Mouse (Mus musculus) lung, postnatal 0 days (tissue): ENCODE measurements around the gene Lin7c. TPM values are rescaled to one million over a fixed set of nuclear protein-coding genes. Genes with fewer than 3 reads are reported as not detected.
"Not testable (repeated sequence)": the region's sequence is repeated elsewhere in the genome, so short reads cannot be mapped to it uniquely, and the experiment has no call there.

Experiments used
- ATAC-seq: fragments of 200-750 bp; cut with Nextera tagmentation; 2 replicates; pipeline ENCODE4 v1.8.0; 2017; ENCODE audit warnings: moderate library complexity
- DNase-seq: peaks from one replicate; pipeline ENCODE4 v3.0.0-alpha.2; 2016; ENCODE audit warnings: low spot score
- H3K27ac ChIP-seq: fragments of 300-500 bp; sonication (generic); 2 replicates; pipeline ENCODE4 v1.5.1; 2014; ENCODE audit warnings: antibody characterized with exemption, mild to moderate bottlenecking, low read length, mixed read lengths
- H3K27me3 ChIP-seq: fragments of 300-500 bp; sonication (generic); replicated peaks from 2 replicates; pipeline ENCODE4 v1.6.1; 2014; ENCODE audit warnings: low read length, mixed read lengths; ENCODE audit not compliant: insufficient read depth
- H3K36me3 ChIP-seq: fragments of 300-500 bp; sonication (generic); 2 replicates; pipeline ENCODE4 v1.6.1; 2014; ENCODE audit warnings: low read length, mixed read lengths; ENCODE audit not compliant: insufficient read depth
- H3K4me1 ChIP-seq: fragments of 300-500 bp; sonication (generic); 2 replicates; pipeline ENCODE4 v1.6.1; 2014; ENCODE audit warnings: antibody characterized with exemption, low read depth, low read length, mixed read lengths; ENCODE audit not compliant: insufficient read depth
- H3K4me2 ChIP-seq: fragments of 300-500 bp; sonication (generic); replicated peaks from 2 replicates; pipeline ENCODE4 v1.6.1; 2014; ENCODE audit warnings: low read depth, mild to moderate bottlenecking, low read length, moderate library complexity, mixed read lengths
- H3K4me3 ChIP-seq: fragments of 300-500 bp; sonication (generic); 2 replicates; pipeline ENCODE4 v1.5.1; 2014; ENCODE audit warnings: low read depth, low read length
- H3K9ac ChIP-seq: fragments of 300-500 bp; sonication (generic); replicated peaks from 2 replicates; pipeline ENCODE4 v1.6.1; 2014; ENCODE audit warnings: low read depth, mild to moderate bottlenecking
- H3K9me3 ChIP-seq: fragments of 300-500 bp; sonication (generic); 2 replicates; pipeline ENCODE4 v1.6.1; 2016; ENCODE audit warnings: low read length, mixed read lengths
- CTCF ChIP-seq: IDR thresholded peaks from 2 replicates; pipeline ENCODE4 v1.5.1; 2016; ENCODE audit warnings: antibody characterized with exemption, mild to moderate bottlenecking
- EP300 ChIP-seq: IDR thresholded peaks from 2 replicates; pipeline ENCODE4 v1.6.1; 2016; ENCODE audit warnings: antibody characterized with exemption, mild to moderate bottlenecking, control low read depth
- whole genome bisulfite sequencing: fragments of 180-500 bp; shearing (Covaris S2); extraction: QIAGEN DNeasy Blood & Tissue Kit; methylation state at CpG from one replicate; pipeline ENCODE4 v1.1.7; 2014; 5-methylcytosine and 5-hydroxymethylcytosine counted together
- polyA plus RNA-seq: library from polyadenylated mRNA; unstranded; fragments of >200 nt; fragmentation: Nextera tagmentation; extraction: Ambion mirVana; gene quantifications from 2 replicates; pipeline ENCODE4 v1.2.1, GENCODE M21; 2015

The Lin7c gene
- polyA plus RNA-seq = 39.1 and 45.0 TPM in 2 replicates

DNA sequence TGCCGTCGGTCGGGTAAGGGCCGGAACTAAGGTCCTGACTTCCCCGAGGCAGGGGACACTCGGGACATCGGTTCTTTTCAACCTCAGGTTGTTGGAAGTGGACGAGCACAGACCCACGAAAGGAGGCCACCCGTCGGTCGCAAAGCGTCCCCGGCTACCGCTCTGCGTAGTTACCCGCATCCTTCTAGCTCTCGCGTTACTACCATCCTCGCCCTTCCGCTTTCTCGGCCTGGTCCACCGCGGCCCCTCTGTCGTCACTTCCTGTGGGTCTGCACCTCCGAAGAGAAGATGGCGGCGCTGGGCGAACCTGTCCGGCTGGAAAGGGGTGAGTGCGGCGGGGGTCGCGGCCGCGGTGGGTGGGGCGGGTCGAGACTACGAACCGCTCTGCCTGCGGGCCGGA lies at the start of gene Lin7c:
Gene Lin7c, plus strand, starts transcription at position 257 of the 400 bp plus-strand sequence.
- peak within 1 kb of the TSS; percentile 86 for H3K9ac ChIP-seq
- H3K4me2 ChIP-seq = peak within 1 kb of the TSS; percentile 70
- H3K4me1 ChIP-seq = peaks cover 11% of the 10 kb centered on the region; the same call in 1 of the 2 replicates
- 1% methylated on average over 41 of the region's 42 CpGs for WGBS
- DNase-seq (peak; percentile 99), ATAC-seq (peak; percentile 100)
- no peaks in the 10 kb centered on the region for H3K9me3 ChIP-seq
- 0 out of 2 replicates have a peak, but pooled peaks have one; percentile 8 for TF ChIP-seq CTCF
- no peak for TF ChIP-seq EP300
- H3K36me3 ChIP-seq = peaks cover 14% of the 10 kb centered on the region; the same call in 1 of the 2 replicates
- H3K27me3 ChIP-seq = no peaks in the 10 kb centered on the region
- peak within 1 kb of the TSS; percentile 93 for H3K27ac ChIP-seq
- H3K4me3 ChIP-seq = peak within 1 kb of the TSS; percentile 96

- Histone ChIP-seq H3K27me3 (no peaks in the 10 kb centered on the region), H3K4me2 (no peak overlapping the region), H3K27ac (no peak overlapping the region), H3K4me3 (no peak overlapping the region), H3K9ac (no peak overlapping the region), H3K9me3 (no peaks in the 10 kb centered on the region), H3K36me3 (no peaks in the 10 kb centered on the region), H3K4me1 (no peaks in the 10 kb centered on the region)
- DNase-seq = no peak
- ATAC-seq = no peak
- 62% methylated on average over 4 of the region's 4 CpGs for WGBS
- no peak for TF ChIP-seq EP300
- no peak for TF ChIP-seq CTCF
These were observed 44.3 kb upstream of the Lin7c start for GRCm38 (mm10) chr2:109846401-109846800.

DNA sequence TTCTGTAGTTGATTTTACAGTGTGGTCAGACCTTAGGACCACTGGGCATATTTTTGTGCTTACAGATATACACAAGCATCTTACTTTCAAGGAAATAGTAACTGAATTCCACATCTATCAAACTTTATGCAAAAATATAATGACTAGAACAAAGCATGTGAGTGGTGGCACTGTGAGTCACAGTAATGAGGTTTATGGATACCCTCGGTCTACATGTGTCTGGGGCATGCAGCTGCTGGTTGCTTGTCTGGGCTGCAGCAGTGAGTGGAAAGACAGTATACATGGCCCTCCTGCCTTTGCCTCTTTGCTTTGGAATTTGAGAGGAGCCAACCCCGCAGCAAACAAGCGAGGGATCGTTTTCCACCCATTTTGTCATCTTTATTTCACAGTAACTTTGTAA lies 42.3 kb upstream of the Lin7c start:
- TF ChIP-seq EP300 = no peak
- no peak for TF ChIP-seq CTCF
- Histone ChIP-seq H3K9ac (no peak overlapping the region), H3K4me3 (no peak overlapping the region), H3K4me1 (no peaks in the 10 kb centered on the region), H3K36me3 (no peaks in the 10 kb centered on the region), H3K4me2 (no peak overlapping the region), H3K27me3 (no peaks in the 10 kb centered on the region), H3K27ac (no peak overlapping the region), H3K9me3 (no peaks in the 10 kb centered on the region)
- 55% methylated on average over 4 of the region's 4 CpGs for WGBS
- ATAC-seq (no peak), DNase-seq (no peak)

DNA sequence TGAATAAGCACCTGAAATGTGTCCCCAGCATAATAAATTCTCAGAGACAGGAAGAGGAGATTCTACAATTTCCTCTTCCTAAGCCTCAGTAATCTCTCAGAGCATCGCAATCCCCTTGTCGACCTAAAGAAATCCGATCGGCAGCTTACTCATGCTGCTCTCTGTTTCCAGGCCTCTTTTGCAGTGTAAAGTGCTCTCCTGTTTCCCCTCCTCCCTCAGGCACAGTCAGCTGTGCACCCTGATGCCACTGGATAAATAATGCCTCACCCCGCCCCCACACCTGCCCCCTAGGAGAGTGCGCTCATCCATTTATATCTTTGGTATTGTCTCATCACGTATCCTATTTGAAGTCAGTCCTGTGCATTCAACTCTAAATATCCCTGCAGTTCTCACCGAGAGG lies 41.9 kb upstream of the Lin7c start:
- no peaks in the 10 kb centered on the region for H3K27me3 ChIP-seq
- H3K4me1 ChIP-seq = no peaks in the 10 kb centered on the region
- no peak overlapping the region for H3K4me3 ChIP-seq
- WGBS = 44% methylated on average over 8 of the region's 8 CpGs
- no peak overlapping the region for H3K9ac ChIP-seq
- H3K27ac ChIP-seq = no peak overlapping the region
- no peaks in the 10 kb centered on the region for H3K9me3 ChIP-seq
- no peaks in the 10 kb centered on the region for H3K36me3 ChIP-seq
- ATAC-seq (no peak), DNase-seq (no peak)
- TF ChIP-seq EP300 (no peak), CTCF (no peak)
- H3K4me2 ChIP-seq = no peak overlapping the region

DNA sequence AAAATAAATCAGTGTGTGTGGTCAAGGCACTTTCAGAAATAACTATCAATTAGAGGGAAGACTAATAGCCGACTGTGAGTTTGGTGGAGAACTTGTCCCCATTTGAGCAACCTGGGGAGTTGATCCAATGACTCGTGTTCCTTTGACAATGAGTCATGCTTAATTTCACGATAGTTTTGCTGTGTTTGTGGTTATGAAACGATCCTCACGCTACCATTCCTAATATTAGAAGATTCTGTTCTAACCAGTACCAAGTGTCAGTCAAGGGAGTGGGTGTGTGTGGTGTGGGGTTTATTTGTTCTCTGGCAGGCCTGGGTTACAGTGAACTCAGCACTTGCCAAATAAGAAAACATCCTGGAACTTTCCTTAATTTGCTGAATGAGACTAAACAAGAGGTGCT lies 35.1 kb upstream of the Lin7c start:
- no peaks in the 10 kb centered on the region for H3K36me3 ChIP-seq
- no peak for ATAC-seq
- no peaks in the 10 kb centered on the region for H3K27me3 ChIP-seq
- H3K4me2 ChIP-seq = no peak overlapping the region
- no peak overlapping the region for H3K9ac ChIP-seq
- no peak overlapping the region for H3K27ac ChIP-seq
- TF ChIP-seq CTCF = no peak
- no peak for TF ChIP-seq EP300
- no peak overlapping the region for H3K4me3 ChIP-seq
- no peaks in the 10 kb centered on the region for H3K4me1 ChIP-seq
- no peaks in the 10 kb centered on the region for H3K9me3 ChIP-seq
- DNase-seq = no peak
- WGBS = 79% methylated on average over 5 of the region's 5 CpGs

DNA sequence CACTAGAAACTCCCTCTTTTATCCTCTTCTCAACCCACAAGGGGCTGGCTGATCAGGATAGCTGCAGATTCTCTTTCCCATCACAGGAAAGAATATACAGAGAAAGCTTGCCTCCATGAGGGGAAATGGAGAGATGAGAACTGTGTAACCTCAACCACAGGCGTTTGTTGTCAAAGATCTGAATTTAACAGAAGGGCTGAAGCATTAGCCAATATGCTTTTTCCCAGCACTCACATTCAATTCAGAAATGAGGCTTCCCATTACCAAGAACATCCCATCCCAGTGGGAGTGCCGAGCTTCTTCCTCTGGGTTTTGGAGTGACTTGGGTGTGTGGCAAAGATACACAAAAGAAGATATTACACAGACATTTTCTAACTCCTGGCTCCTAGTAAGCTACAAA lies 31.0 kb upstream of the Lin7c start:
- DNase-seq (no peak), ATAC-seq (no peak)
- Histone ChIP-seq H3K4me2 (no peak overlapping the region), H3K4me1 (no peaks in the 10 kb centered on the region), H3K27ac (no peak overlapping the region), H3K36me3 (no peaks in the 10 kb centered on the region), H3K9me3 (no peaks in the 10 kb centered on the region), H3K27me3 (no peaks in the 10 kb centered on the region), H3K4me3 (no peak overlapping the region), H3K9ac (no peak overlapping the region)
- 58% methylated on average over 2 of the region's 2 CpGs for WGBS
- no peak for TF ChIP-seq CTCF
- TF ChIP-seq EP300 = no peak

DNA sequence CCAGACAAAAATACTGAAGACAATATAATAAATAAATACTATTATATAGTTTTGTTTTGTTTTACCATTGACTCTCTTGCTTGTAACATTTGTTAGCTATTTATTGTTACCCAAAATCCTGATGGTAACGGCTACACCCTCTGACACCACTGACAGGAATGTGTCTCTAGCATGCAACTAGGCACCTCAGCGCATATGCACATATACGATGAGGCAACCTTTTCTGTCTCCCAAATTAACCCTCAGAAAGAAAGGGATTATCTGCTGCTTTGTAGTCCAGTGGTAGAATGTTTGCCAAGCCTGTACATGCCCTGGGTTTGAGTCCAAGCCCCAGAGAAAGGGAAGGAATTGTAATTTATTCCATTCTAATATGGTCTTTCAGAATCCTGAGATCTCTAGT lies 29.8 kb upstream of the Lin7c start:
- no peaks in the 10 kb centered on the region for H3K9me3 ChIP-seq
- H3K4me3 ChIP-seq = no peak overlapping the region
- no peak for TF ChIP-seq CTCF
- TF ChIP-seq EP300 = no peak
- no peaks in the 10 kb centered on the region for H3K27me3 ChIP-seq
- no peak overlapping the region for H3K9ac ChIP-seq
- no peak overlapping the region for H3K27ac ChIP-seq
- H3K4me2 ChIP-seq = no peak overlapping the region
- no peak for ATAC-seq
- H3K4me1 ChIP-seq = no peaks in the 10 kb centered on the region
- no peaks in the 10 kb centered on the region for H3K36me3 ChIP-seq
- no peak for DNase-seq
- WGBS = 84% methylated on average over 3 of the region's 3 CpGs

DNA sequence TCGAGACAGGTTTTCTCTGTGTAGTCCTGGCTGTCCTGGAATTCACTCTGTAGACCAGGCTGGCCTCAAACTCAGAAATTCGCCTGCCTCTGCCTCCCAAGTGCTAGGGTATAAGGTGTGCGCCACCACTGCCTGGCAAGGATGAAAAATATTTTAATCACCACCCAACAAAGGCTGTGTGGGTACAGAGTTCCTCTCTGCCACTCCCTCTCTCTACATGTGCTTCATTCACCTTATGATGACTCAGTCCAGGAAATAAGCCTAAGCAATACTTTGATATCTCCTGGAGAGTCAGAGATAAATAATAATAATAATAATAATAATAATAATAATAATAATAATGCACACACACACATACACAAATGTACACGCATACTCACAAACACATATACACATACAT lies 11.2 kb upstream of the Lin7c start:
- not testable (repeated sequence) for ATAC-seq

More for the DNA sequence above, 11.2 kb upstream of the Lin7c start:
- not testable (repeated sequence) for H3K36me3 ChIP-seq, H3K4me3 ChIP-seq, H3K27me3 ChIP-seq, H3K4me2 ChIP-seq, H3K9me3 ChIP-seq, H3K9ac ChIP-seq, DNase-seq, H3K4me1 ChIP-seq, H3K27ac ChIP-seq
- 74% methylated on average over 4 of the region's 4 CpGs for WGBS
